Mouse (Mus musculus): Measurements from ENCODE around the gene Ankrd6. TPM values are rescaled to one million over a fixed set of nuclear protein-coding genes. Genes with fewer than 3 reads are reported as not detected.

Gene Ankrd6
- polyA plus RNA-seq, 1 experiment = 0.32 TPM

DNA sequence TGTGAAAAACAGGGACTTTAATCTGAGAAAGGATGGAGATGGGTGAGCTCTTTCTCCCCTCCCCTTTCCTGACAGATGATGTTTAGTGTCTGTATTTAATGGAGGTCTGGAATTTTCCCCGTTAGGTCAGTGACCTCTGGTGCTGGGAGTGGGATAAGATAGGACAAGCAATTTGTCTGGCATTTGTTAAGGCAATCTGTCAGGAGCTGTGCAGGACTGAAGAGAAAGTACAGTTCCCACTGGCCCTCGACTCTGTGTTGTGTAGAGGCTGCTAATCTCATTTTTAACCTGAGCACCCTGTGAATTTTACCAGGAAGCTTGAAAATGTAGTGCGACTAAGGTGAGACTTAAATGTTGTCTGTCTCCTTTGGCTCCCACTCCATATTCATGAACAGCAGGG is 35.0 kb upstream of the Ankrd6 start:
- no peaks in the 10 kb centered on the region for H3K36me3 ChIP-seq (ENCODE audit: control insufficient read depth, insufficient read depth, low read length)
- no peak overlapping the region for H3K4me3 ChIP-seq (ENCODE audit: extremely low read depth, insufficient read depth, insufficient read length)
- TF ChIP-seq CTCF (IDR thresholded peaks at IDR 0.05; ENCODE audit: extremely low read depth, insufficient read depth, insufficient read length, insufficient replicate concordance) (no peak), POLR2A (IDR thresholded peaks at IDR 0.05; ENCODE audit: low read depth, low read length) (no peak)
- H3K27ac ChIP-seq (ENCODE audit: insufficient read depth, low read length) = no peak overlapping the region
- H3K4me1 ChIP-seq (ENCODE audit: control insufficient read depth, insufficient read depth, insufficient read length) = peaks cover 11% of the 10 kb centered on the region
- H3K27me3 ChIP-seq (ENCODE audit: control insufficient read depth, insufficient read depth, low read length) = peaks cover 7% of the 10 kb centered on the region; the same call in 1 of the 2 replicates
- no peak for DNase-seq (ENCODE audit: low read depth in 1 of 2, low spot score in 2 of 2)
- 68% methylated on average over 3 of the region's 3 CpGs for WGBS

DNA sequence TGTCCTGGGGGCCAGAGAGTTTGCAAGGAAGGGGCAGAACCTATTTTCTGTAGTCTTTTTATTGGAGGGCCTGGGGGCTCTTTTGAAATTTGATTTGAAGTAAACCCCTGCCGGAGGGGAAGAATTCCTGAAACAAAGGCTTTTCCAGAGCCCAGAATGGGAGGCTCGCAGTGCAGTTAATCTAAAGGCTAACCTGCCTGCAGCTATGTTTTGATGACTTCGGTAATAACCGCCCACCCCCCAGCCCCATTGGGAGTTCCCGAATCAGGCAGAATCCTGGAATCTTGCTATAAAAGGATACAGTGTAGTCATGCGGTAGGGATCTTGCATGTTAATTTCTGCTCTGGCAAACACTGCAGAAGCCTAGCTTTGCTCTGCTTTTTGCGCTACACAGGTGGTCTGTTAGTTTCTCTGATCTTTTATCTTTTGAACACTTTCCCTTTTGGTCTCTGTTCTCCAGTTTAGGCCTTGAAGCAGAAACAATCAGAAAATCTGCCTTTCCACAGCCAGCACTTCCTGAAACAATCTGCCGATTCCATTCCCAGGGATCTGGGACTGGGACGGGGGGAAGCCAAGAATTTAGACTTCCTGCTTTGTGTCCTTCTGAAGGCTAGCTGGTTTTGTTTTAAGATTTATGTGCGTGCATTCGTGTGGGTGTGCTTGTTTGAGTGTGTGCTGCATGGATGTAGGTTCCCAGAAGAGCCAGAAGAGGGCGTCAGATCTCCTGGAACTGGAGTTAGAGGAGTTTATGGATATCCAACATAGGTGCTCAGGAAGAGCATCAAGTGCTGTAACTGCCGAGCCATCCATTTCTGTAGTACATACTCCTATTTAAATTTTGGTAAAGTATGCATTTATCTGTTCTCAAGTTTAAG is 34.4 kb upstream of the Ankrd6 start:
- 57% methylated on average over 13 of the region's 13 CpGs for WGBS

DNA sequence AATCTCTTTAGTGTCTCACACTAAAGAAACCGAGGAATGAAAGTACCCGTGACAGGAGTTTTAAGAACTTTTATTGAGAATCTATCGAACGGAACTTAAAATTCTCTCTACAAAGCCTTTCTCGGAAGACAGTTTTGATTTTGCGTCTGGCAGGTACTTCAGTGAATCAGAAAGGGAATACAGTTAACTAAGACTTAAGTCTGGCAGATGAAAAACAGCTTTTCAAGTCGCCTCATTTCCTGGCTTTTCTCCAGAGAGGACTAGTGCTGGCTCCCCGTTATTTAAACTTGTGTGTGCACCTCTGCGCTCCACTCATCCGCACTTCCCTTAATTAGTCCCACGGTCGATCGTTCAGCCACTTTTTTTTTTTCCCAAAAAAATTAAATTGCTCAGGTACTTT is 33.6 kb upstream of the Ankrd6 start:
- Histone ChIP-seq H3K4me1 (ENCODE audit: control insufficient read depth, insufficient read depth, insufficient read length) (peaks cover 11% of the 10 kb centered on the region), H3K27me3 (ENCODE audit: control insufficient read depth, insufficient read depth, low read length) (peaks cover 7% of the 10 kb centered on the region; the same call in 1 of the 2 replicates), H3K27ac (ENCODE audit: insufficient read depth, low read length) (no peak overlapping the region), H3K4me3 (ENCODE audit: extremely low read depth, insufficient read depth, insufficient read length) (0 out of 2 replicates have a peak overlapping the region, but pooled peaks have one; percentile 15), H3K36me3 (ENCODE audit: control insufficient read depth, insufficient read depth, low read length) (no peaks in the 10 kb centered on the region)
- no peak for DNase-seq (ENCODE audit: low read depth in 1 of 2, low spot score in 2 of 2)
- no peak for TF ChIP-seq CTCF (IDR thresholded peaks at IDR 0.05; ENCODE audit: extremely low read depth, insufficient read depth, insufficient read length, insufficient replicate concordance)
- no peak for TF ChIP-seq POLR2A (IDR thresholded peaks at IDR 0.05; ENCODE audit: low read depth, low read length)
- 3% methylated on average over 13 of the region's 13 CpGs for WGBS

More for the DNA sequence above, 34.4 kb upstream of the Ankrd6 start:
- H3K27ac ChIP-seq (ENCODE audit: insufficient read depth, low read length) = no peak overlapping the region
- H3K27me3 ChIP-seq (ENCODE audit: control insufficient read depth, insufficient read depth, low read length) = peaks cover 7% of the 10 kb centered on the region; the same call in 1 of the 2 replicates
- H3K4me1 ChIP-seq (ENCODE audit: control insufficient read depth, insufficient read depth, insufficient read length) = peaks cover 11% of the 10 kb centered on the region
- no peak overlapping the region for H3K4me3 ChIP-seq (ENCODE audit: extremely low read depth, insufficient read depth, insufficient read length)
- no peak for DNase-seq (ENCODE audit: low read depth in 1 of 2, low spot score in 2 of 2)
- H3K36me3 ChIP-seq (ENCODE audit: control insufficient read depth, insufficient read depth, low read length) = no peaks in the 10 kb centered on the region
- TF ChIP-seq POLR2A (IDR thresholded peaks at IDR 0.05; ENCODE audit: low read depth, low read length) (no peak), CTCF (IDR thresholded peaks at IDR 0.05; ENCODE audit: extremely low read depth, insufficient read depth, insufficient read length, insufficient replicate concordance) (no peak)

DNA sequence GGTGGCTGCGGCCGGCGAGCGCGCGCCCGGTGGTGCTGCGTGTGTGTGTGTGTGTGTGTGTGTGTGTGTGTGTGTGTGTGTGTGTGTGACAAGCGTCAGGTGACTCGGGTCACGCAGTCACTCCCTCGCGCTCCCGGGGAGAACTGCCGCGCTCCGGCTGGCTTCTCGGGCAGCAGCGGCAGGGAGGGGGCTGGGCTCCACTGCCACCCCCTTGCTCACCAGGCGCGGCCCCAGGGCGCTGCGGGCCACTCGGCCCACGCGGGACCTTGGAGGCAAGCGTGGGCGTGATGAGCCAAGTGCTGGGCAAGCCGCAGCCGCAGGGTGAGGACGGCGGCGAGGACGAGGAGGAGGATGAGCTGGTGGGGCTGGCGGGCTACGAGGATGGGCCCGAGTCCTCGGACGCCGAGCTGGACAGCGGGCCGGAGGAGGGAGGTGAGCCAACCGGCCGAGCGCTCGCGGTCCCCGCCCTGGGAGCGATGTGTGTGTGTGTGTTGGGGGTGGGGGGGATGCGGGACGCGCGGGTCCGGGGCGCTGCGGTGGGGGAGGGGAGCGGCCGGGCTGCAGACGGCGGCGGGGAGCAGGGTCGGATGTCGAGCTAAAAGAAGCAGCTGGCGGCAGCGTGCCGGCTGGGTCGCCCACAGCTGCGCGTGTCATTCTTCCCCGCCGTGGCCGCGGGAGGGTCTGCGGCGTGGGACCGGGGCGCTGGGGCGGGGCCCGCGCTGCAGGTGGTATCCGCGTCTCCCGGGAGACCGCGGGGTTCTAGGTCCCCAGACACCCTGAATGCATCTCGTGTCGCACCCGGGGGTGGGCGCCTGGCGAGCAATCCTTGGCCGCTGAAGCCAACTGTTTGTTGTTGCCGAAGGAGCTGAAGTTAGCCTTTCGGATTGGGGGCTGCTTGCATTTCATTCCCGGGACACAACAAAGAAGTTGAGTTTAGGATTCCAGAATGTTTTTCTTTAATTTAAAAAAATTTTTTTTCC is 32.8 kb upstream of the Ankrd6 start:
- Histone ChIP-seq H3K27me3 (ENCODE audit: control insufficient read depth, insufficient read depth, low read length) (peaks cover 7% of the 10 kb centered on the region; the same call in 1 of the 2 replicates), H3K36me3 (ENCODE audit: control insufficient read depth, insufficient read depth, low read length) (no peaks in the 10 kb centered on the region), H3K4me3 (ENCODE audit: extremely low read depth, insufficient read depth, insufficient read length) (peak overlapping the region; percentile 81), H3K4me1 (ENCODE audit: control insufficient read depth, insufficient read depth, insufficient read length) (peaks cover 11% of the 10 kb centered on the region), H3K27ac (ENCODE audit: insufficient read depth, low read length) (no peak overlapping the region; the same call in 1 of the 2 replicates)
- DNase-seq (ENCODE audit: low read depth in 1 of 2, low spot score in 2 of 2) = peak in 1 of 2 experiments; percentile 43
- under 1% methylated on average over 89 of the region's 94 CpGs for WGBS
- TF ChIP-seq POLR2A (IDR thresholded peaks at IDR 0.05; ENCODE audit: low read depth, low read length) = no peak
- TF ChIP-seq CTCF (IDR thresholded peaks at IDR 0.05; ENCODE audit: extremely low read depth, insufficient read depth, insufficient read length, insufficient replicate concordance) = no peak

DNA sequence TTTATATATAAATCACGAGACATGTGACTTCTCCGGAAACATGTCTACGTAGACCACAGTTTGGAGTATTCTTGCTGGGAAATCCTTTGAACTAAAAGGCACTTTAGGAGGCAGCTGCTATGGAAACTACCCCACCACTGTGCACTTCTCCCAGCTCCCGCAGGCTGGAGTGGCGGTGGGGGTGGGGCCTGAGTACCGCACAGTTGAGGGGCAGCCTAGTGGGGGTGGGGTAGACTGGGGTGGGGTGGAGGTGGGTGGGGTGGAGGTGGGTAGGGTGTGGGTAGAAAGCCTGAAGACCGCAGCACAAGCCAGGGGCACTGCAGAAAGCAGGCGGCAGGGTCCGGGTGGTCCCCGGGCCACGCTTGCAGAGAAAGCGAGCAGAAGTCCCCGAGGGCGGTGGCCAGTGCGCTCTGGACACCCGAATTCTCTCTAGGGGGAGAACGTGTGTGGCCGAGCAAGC is 32.1 kb upstream of the Ankrd6 start, which contains the start of gene Rragd:
Gene Rragd, plus strand, starts transcription at position 322 of the 460 bp plus-strand sequence.
- under 1% methylated on average over 18 of the region's 18 CpGs for WGBS
- Histone ChIP-seq H3K27me3 (ENCODE audit: control insufficient read depth, insufficient read depth, low read length) (peaks cover 7% of the 10 kb centered on the region; the same call in 1 of the 2 replicates), H3K27ac (ENCODE audit: insufficient read depth, low read length) (no peak within 1 kb of the TSS; the same call in 1 of the 2 replicates), H3K4me1 (ENCODE audit: control insufficient read depth, insufficient read depth, insufficient read length) (peaks cover 11% of the 10 kb centered on the region), H3K36me3 (ENCODE audit: control insufficient read depth, insufficient read depth, low read length) (no peaks in the 10 kb centered on the region), H3K4me3 (ENCODE audit: extremely low read depth, insufficient read depth, insufficient read length) (peak within 1 kb of the TSS; percentile 81)
- DNase-seq (ENCODE audit: low read depth in 1 of 2, low spot score in 2 of 2) = no peak
- TF ChIP-seq POLR2A (IDR thresholded peaks at IDR 0.05; ENCODE audit: low read depth, low read length) (no peak), CTCF (IDR thresholded peaks at IDR 0.05; ENCODE audit: extremely low read depth, insufficient read depth, insufficient read length, insufficient replicate concordance) (no peak)

DNA sequence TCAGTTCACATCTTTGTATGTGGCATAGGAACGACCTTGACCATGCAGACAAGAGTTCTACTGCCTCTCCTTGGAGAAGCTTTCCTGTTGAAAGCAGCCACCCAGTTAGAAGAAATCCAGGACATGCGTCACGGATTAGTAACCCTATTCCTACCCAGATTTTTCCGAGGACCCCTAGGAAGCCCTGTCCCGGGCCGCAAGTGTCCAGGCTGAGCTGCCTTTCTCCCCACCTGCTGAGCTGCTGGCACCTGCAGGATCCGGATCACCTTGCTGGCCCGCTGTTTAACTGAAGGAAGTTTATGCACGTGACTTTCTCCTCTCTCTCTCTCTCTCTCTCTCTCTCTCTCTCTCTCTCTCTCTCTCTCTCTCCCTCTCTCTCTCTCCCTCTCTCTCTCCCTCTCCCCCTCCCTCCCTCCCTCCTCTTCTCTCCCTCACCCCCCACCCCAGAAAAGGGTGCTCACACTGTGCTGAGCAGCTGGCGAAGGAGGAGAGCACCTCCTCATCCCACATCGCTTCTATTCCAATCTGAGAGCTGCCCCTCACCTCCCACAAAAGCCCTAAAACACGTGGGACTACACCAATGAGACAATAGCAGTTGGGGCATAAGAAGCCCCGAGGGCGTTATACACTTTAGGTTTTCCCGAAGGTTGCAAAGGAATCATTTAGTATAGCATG is 31.5 kb upstream of the Ankrd6 start:
- TF ChIP-seq POLR2A (IDR thresholded peaks at IDR 0.05; ENCODE audit: low read depth, low read length) = no peak
- TF ChIP-seq CTCF (IDR thresholded peaks at IDR 0.05; ENCODE audit: extremely low read depth, insufficient read depth, insufficient read length, insufficient replicate concordance) = no peak
- H3K27me3 ChIP-seq (ENCODE audit: control insufficient read depth, insufficient read depth, low read length) = peaks cover 7% of the 10 kb centered on the region; the same call in 1 of the 2 replicates
- no peak for DNase-seq (ENCODE audit: low read depth in 1 of 2, low spot score in 2 of 2)
- H3K27ac ChIP-seq (ENCODE audit: insufficient read depth, low read length) = no peak overlapping the region
- H3K4me3 ChIP-seq (ENCODE audit: extremely low read depth, insufficient read depth, insufficient read length) = no peak overlapping the region
- H3K36me3 ChIP-seq (ENCODE audit: control insufficient read depth, insufficient read depth, low read length) = no peaks in the 10 kb centered on the region
- WGBS = 12% methylated on average over 15 of the region's 15 CpGs
- H3K4me1 ChIP-seq (ENCODE audit: control insufficient read depth, insufficient read depth, insufficient read length) = peaks cover 11% of the 10 kb centered on the region
